Mouse (Mus musculus) megakaryocyte, embryonic 14.5 days (primary cell): Measurements from ENCODE around the gene Olfr348. TPM values are rescaled to one million over a fixed set of nuclear protein-coding genes. Genes with fewer than 3 reads are reported as not detected.

Source experiments
- H3K27me3 ChIP-seq: replicated peaks from 2 replicates; pipeline ENCODE3; 2012; ENCODE audit warnings: inconsistent platforms
- H3K36me3 ChIP-seq: replicated peaks from 2 replicates; pipeline ENCODE3; 2012; ENCODE audit warnings: low read length, inconsistent platforms, mixed read lengths
- H3K4me1 ChIP-seq: 2 replicates; pipeline ENCODE4 v1.6.1; 2012; ENCODE audit warnings: inconsistent platforms
- H3K4me3 ChIP-seq: replicated peaks from 2 replicates; pipeline ENCODE3; 2012; ENCODE audit warnings: moderate library complexity, mild to moderate bottlenecking, inconsistent platforms
- H3K9me3 ChIP-seq: 2 replicates; pipeline ENCODE4 v1.6.1; 2012; ENCODE audit warnings: inconsistent platforms
- FLI1 ChIP-seq: IDR thresholded peaks from 2 replicates; pipeline ENCODE4 v1.6.1; 2012; ENCODE audit warnings: low read length, inconsistent platforms, mixed read lengths
- GATA1 ChIP-seq: IDR thresholded peaks from 3 replicates; pipeline ENCODE4 v1.6.1; 2012; ENCODE audit warnings: mixed read lengths, low read length, inconsistent platforms, borderline replicate concordance
- polyA plus RNA-seq: library from polyadenylated mRNA; stranded (reverse); fragments of >175 nt; gene quantifications from 2 replicates; pipeline ENCODE4 v1.2.3, GENCODE M21; 2012; ENCODE audit warnings: low replicate concordance; ENCODE audit not compliant: insufficient read depth

The Olfr348 gene
- not detected in 2 replicates for polyA plus RNA-seq

DNA sequence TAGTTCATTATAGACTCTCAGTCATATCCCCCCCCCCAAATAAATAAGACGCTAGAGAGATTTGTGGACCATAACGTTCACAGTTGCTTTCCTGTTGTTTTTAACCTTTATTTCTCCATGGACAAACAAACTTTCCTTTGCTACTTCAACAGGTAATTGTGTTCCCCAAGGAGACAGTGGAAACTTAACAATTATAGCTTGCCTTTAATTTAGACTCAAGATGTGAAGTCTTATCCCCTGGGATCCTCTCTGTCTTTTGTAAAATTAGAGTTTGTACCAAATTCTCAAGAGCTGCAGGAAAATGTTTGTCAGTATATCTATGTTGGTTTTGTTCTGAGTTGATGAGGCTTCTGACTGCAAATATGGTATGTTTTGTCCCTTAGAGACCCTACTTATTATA lies at the start of gene Olfr348:
Gene Olfr348 (plus strand): TSS at position 301 of the 400 bp plus-strand sequence.
- no peak for TF ChIP-seq GATA1
- no peak for TF ChIP-seq FLI1
- Histone ChIP-seq H3K4me3 (no peak within 1 kb of the TSS), H3K4me1 (no peaks in the 10 kb centered on the region), H3K27me3 (no peaks in the 10 kb centered on the region), H3K9me3 (0 out of 2 replicates have a peak, but pooled peaks cover 2% of the 10 kb centered on the region), H3K36me3 (no peaks in the 10 kb centered on the region)

DNA sequence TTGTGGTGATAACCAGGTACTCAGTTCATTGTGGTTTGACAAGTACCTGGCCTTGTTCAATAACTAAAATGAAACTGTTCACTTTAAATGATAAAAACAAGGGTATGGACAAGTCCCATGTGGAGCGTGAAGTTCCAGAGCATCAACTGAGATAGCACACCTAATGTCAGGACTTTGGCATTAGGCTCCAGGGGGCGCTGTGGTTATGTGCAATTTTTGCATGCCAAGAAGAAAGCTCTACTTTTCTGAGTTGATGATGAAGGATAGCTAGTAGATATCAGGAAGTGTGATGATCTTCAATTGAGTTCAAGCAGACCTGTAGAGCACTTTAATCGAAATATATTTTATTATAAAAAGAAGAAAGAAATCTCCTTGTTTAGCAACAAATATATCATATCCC lies 47.9 kb upstream of the Olfr348 start:
- TF ChIP-seq FLI1 (no peak), GATA1 (no peak)
- H3K9me3 ChIP-seq = 0 out of 2 replicates have a peak, but pooled peaks cover 4% of the 10 kb centered on the region
- H3K4me1 ChIP-seq = no peaks in the 10 kb centered on the region
- H3K4me3 ChIP-seq = no peak overlapping the region
- no peaks in the 10 kb centered on the region for H3K36me3 ChIP-seq
- H3K27me3 ChIP-seq = no peaks in the 10 kb centered on the region

DNA sequence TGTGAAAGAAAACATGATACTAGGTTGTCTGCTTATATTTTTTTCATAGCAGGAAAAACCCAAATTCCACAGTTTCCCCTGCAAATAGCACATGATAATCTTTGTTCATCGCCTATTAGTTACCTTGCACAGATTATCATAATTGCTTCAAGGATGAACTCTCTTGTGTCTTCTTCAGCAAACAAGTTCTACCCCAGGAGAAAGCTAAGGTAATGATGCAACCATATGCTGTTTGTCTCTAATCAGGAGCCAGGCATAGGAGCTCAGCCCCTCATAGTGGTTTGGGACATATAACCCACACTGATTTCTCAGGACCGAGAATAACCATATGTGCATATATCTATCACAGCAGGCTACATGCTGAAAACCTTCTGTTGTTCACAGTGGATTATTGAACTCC lies 6.2 kb downstream of the Olfr348 start, which contains the start of gene Olfr50:
Gene Olfr50 (plus strand): TSS at position 301 of the 400 bp plus-strand sequence.
- Histone ChIP-seq H3K4me3 (no peak within 1 kb of the TSS), H3K9me3 (peaks cover 6% of the 10 kb centered on the region; the same call in 1 of the 2 replicates), H3K27me3 (no peaks in the 10 kb centered on the region), H3K4me1 (no peaks in the 10 kb centered on the region), H3K36me3 (no peaks in the 10 kb centered on the region)
- TF ChIP-seq FLI1 (no peak), GATA1 (no peak)

DNA sequence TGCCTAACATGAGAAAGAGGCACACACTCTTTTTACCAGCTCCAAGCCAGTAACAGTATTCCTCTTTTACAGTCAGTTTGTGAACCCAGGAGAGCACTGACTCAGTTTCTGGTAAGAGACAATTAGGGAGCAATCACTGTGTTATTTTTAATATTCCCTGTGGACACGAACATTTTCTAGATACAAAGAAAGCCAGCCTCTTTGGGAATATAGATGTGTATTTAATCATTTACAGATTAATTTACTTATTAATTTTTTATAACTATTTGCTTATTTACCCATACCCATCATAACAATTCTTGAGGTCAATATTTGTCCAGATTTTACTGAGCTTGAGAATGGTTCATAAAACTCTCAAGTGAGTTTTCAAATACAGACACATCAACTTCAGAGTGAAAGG lies 32.9 kb downstream of the Olfr348 start, which contains the start of gene Olfr3:
Gene Olfr3 (minus strand): TSS at position 101 of the 400 bp plus-strand sequence.
- Histone ChIP-seq H3K9me3 (peaks cover 18% of the 10 kb centered on the region), H3K4me1 (no peaks in the 10 kb centered on the region), H3K4me3 (no peak within 1 kb of the TSS), H3K27me3 (no peaks in the 10 kb centered on the region), H3K36me3 (no peaks in the 10 kb centered on the region)
- no peak for TF ChIP-seq FLI1
- no peak for TF ChIP-seq GATA1

Other genes starting within 250 kb of the Olfr348 start
- gene Olfr344, start 217.6 kb upstream of the Olfr348 start, polyA plus RNA-seq = not detected in 2 replicates
- gene Olfr345, start 144.2 kb upstream of the Olfr348 start, polyA plus RNA-seq = not detected in 2 replicates
- not detected in 2 replicates for gene Olfr346, start 98.5 kb upstream of the Olfr348 start, polyA plus RNA-seq
- not detected in 2 replicates for gene Olfr347, start 52.4 kb upstream of the Olfr348 start, polyA plus RNA-seq
- gene Olfr50, start 6.3 kb downstream of the Olfr348 start, polyA plus RNA-seq = not detected in 2 replicates
- not detected in 2 replicates for gene Olfr3, start 32.8 kb downstream of the Olfr348 start, polyA plus RNA-seq
- not detected in 2 replicates for gene Olfr350, start 62.0 kb downstream of the Olfr348 start, polyA plus RNA-seq
- not detected in 2 replicates for gene Olfr351, start 78.4 kb downstream of the Olfr348 start, polyA plus RNA-seq
- gene Olfr352, start 84.2 kb downstream of the Olfr348 start, polyA plus RNA-seq = not detected in 2 replicates
- not detected in 2 replicates for gene Olfr353, start 108.7 kb downstream of the Olfr348 start, polyA plus RNA-seq
- gene Olfr354, start 121.4 kb downstream of the Olfr348 start, polyA plus RNA-seq = not detected in 2 replicates
- gene Olfr355, start 144.6 kb downstream of the Olfr348 start, polyA plus RNA-seq = not detected in 2 replicates
- gene Olfr356, start 152.8 kb downstream of the Olfr348 start, polyA plus RNA-seq = not detected in 2 replicates
- not detected in 2 replicates for gene Olfr357, start 209.6 kb downstream of the Olfr348 start, polyA plus RNA-seq
- gene Olfr358, start 225.1 kb downstream of the Olfr348 start, polyA plus RNA-seq = not detected in 2 replicates